Mouse (Mus musculus): ENCODE measurements around the gene Fam89a.

DNA sequence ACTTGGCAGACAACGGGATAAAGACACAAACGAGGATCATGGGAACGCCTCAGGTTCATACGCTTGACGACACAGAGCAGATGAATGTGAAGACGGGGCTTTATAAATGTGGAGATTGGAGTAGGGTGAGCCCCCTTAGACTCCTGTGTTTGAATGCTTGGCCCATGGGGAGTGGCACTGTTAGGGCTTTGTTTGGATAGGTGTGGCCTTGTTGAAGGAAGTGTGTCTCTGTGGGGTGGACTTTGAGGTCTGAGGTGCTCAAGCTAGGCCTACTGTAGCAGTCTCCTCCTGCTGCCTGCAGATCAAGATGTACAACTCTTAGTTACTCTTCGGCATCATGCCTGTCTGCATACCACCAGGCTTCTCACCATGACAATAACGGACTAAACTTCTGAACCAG lies 45.8 kb downstream of the Fam89a start:
- TF ChIP-seq POLR2A (IDR thresholded peaks at IDR 0.05; ENCODE audit: insufficient read depth, low read length), result no peak
- TF ChIP-seq EP300 (IDR thresholded peaks at IDR 0.05; ENCODE audit: insufficient read depth, low read depth, low read length), result no peak
- no peak for TF ChIP-seq CTCF (IDR thresholded peaks at IDR 0.05; ENCODE audit: low read depth, low read length)

Data from ES-Bruce4 (cell line).